Mouse (Mus musculus): ENCODE measurements around the gene Pipox.

Pipox gene

GRCm38 (mm10) chr11:77875847-77876759, 17.8 kb downstream of the Pipox start:
- peak; percentile 14 to 23 for DNase-seq (ENCODE audit: low spot score in 2 of 2)

- no peak for DNase-seq (ENCODE audit: low spot score in 2 of 2)
Measured at GRCm38 (mm10) chr11:77875269-77875668, 18.6 kb downstream of the Pipox start.

- DNase-seq (ENCODE audit: low spot score in 2 of 2), result no peak
Measured at GRCm38 (mm10) chr11:77874685-77875231, 19.1 kb downstream of the Pipox start.

- no peak for DNase-seq (ENCODE audit: low spot score in 2 of 2)
Measured at GRCm38 (mm10) chr11:77873116-77873515, 20.8 kb downstream of the Pipox start.

- DNase-seq (ENCODE audit: low spot score in 2 of 2), result no peak
Measured at GRCm38 (mm10) chr11:77872685-77873084, 21.2 kb downstream of the Pipox start.

GRCm38 (mm10) chr11:77872236-77872635, 21.7 kb downstream of the Pipox start:
- DNase-seq (ENCODE audit: low spot score in 2 of 2), result no peak

- DNase-seq (ENCODE audit: low spot score in 2 of 2), result no peak
Measured at GRCm38 (mm10) chr11:77871436-77871835, 22.5 kb downstream of the Pipox start.

GRCm38 (mm10) chr11:77867419-77868083, 26.3 kb downstream of the Pipox start:
- DNase-seq (ENCODE audit: low spot score in 2 of 2), result no peak

- no peak for DNase-seq (ENCODE audit: low spot score in 2 of 2)
Measured at GRCm38 (mm10) chr11:77864771-77865170, 29.1 kb downstream of the Pipox start.

GRCm38 (mm10) chr11:77862887-77863286, 31.0 kb downstream of the Pipox start:
- no peak for DNase-seq (ENCODE audit: low spot score in 2 of 2)

GRCm38 (mm10) chr11:77860947-77861346, 32.9 kb downstream of the Pipox start:
- no peak for DNase-seq (ENCODE audit: low spot score in 2 of 2)

GRCm38 (mm10) chr11:77858589-77858988, 35.3 kb downstream of the Pipox start:
- DNase-seq (ENCODE audit: low spot score in 2 of 2), result no peak

- DNase-seq (ENCODE audit: low spot score in 2 of 2), result no peak
Measured at GRCm38 (mm10) chr11:77857089-77857488, 36.8 kb downstream of the Pipox start.

GRCm38 (mm10) chr11:77855396-77855795, 38.5 kb downstream of the Pipox start:
- no peak for DNase-seq (ENCODE audit: low spot score in 2 of 2)

- no peak for DNase-seq (ENCODE audit: low spot score in 2 of 2)
Measured at GRCm38 (mm10) chr11:77854641-77855040, 39.3 kb downstream of the Pipox start.

GRCm38 (mm10) chr11:77852941-77853668, 40.8 kb downstream of the Pipox start:
- DNase-seq (ENCODE audit: low spot score in 2 of 2), result no peak

GRCm38 (mm10) chr11:77852195-77852594, 41.7 kb downstream of the Pipox start:
- DNase-seq (ENCODE audit: low spot score in 2 of 2), result no peak

- DNase-seq (ENCODE audit: low spot score in 2 of 2), result no peak
Measured at GRCm38 (mm10) chr11:77851483-77852010, 42.3 kb downstream of the Pipox start.

GRCm38 (mm10) chr11:77850401-77851244, 43.3 kb downstream of the Pipox start:
- no peak for DNase-seq (ENCODE audit: low spot score in 2 of 2)

GRCm38 (mm10) chr11:77849151-77849550, 44.7 kb downstream of the Pipox start:
- no peak for DNase-seq (ENCODE audit: low spot score in 2 of 2)

- DNase-seq (ENCODE audit: low spot score in 2 of 2), result no peak
Measured at GRCm38 (mm10) chr11:77848131-77848530, 45.8 kb downstream of the Pipox start.
